Mouse (Mus musculus) MEL (cell line): ENCODE data around the gene Pygm. TPM values are rescaled to one million over a fixed set of nuclear protein-coding genes. Genes with fewer than 3 reads are reported as not detected.

Source experiments
- polyA plus RNA-seq, 2 experiments: library from polyadenylated mRNA; stranded (reverse) in 1 of 2; unstranded in 1 of 2; fragments of >175 nt in 1 of 2; fragments of >200 nt in 1 of 2; gene quantifications; 2 replicates each; pipeline versions ENCODE4 v1.2.1 to v1.2.4; 2012; ENCODE audit warnings: low replicate concordance in 2 of 2, low read depth in 1 of 2; ENCODE audit not compliant: insufficient read length in 2 of 2, insufficient read depth in 1 of 2, missing spikeins in 1 of 2
- total RNA-seq: library from RNA; depleted of rRNA; stranded (reverse); fragments of 300-350 nt; gene quantifications from 2 replicates; pipeline ENCODE4 v1.2.3, GENCODE M21; 2012; rRNA removed

Pygm gene
- total and polyA plus RNA-seq, 3 experiments: 0.73 to 3.3 TPM; not detected in 1

Other genes with a start within 250 kb of the Pygm start
- gene Batf2, start 243.4 kb upstream of the Pygm start, total RNA-seq: 0.19 TPM in 1 of 2 replicates, not detected in the other
- gene Batf2, start 243.4 kb upstream of the Pygm start, polyA plus RNA-seq: under 1 TPM in 1 of 2 experiments, not detected in 1; 0.60 TPM
- gene Arl2, start 242.9 kb upstream of the Pygm start, total RNA-seq: 47.2 and 53.8 TPM in 2 replicates
- gene Arl2, start 242.9 kb upstream of the Pygm start, polyA plus RNA-seq: 100 to 1,000 TPM in 1 of 2 experiments, not detected in 1; 111 TPM
- gene Majin, start 200.0 kb upstream of the Pygm start, total RNA-seq: not detected in 2 replicates
- not detected for gene Majin, start 200.0 kb upstream of the Pygm start, polyA plus RNA-seq
- gene Gpha2, start 158.0 kb upstream of the Pygm start, total RNA-seq: not detected in 2 replicates
- under 1 TPM in 1 of 2 experiments, not detected in 1; 0.19 TPM for gene Gpha2, start 158.0 kb upstream of the Pygm start, polyA plus RNA-seq
- 10.4 and 14.7 TPM in 2 replicates for gene Ppp2r5b, start 148.5 kb upstream of the Pygm start, total RNA-seq
- gene Ppp2r5b, start 148.5 kb upstream of the Pygm start, polyA plus RNA-seq: 10 to 100 TPM in 1 of 2 experiments, not detected in 1; 15.6 TPM
- gene Atg2a, start 142.7 kb upstream of the Pygm start, total RNA-seq: 7.9 and 10.6 TPM in 2 replicates
- 10 to 100 TPM in 1 of 2 experiments, not detected in 1; 21.7 TPM for gene Atg2a, start 142.7 kb upstream of the Pygm start, polyA plus RNA-seq
- 57.8 and 65.9 TPM in 2 replicates for gene Ehd1, start 107.7 kb upstream of the Pygm start, total RNA-seq
- gene Ehd1, start 107.7 kb upstream of the Pygm start, polyA plus RNA-seq: 100 to 1,000 TPM in 1 of 2 experiments, not detected in 1; 105 TPM
- 2.0 and 2.6 TPM in 2 replicates for gene Cdc42bpg, start 77.9 kb upstream of the Pygm start, total RNA-seq
- 1 to 10 TPM in 1 of 2 experiments, not detected in 1; 4.5 TPM for gene Cdc42bpg, start 77.9 kb upstream of the Pygm start, polyA plus RNA-seq
- gene Men1, start 49.4 kb upstream of the Pygm start, total RNA-seq: 37.7 and 39.4 TPM in 2 replicates
- 100 to 1,000 TPM in 1 of 2 experiments, not detected in 1; 132 TPM for gene Men1, start 49.4 kb upstream of the Pygm start, polyA plus RNA-seq
- gene Map4k2, start 43.3 kb upstream of the Pygm start, total RNA-seq: 8.0 and 10.2 TPM in 2 replicates
- gene Map4k2, start 43.3 kb upstream of the Pygm start, polyA plus RNA-seq: 10 to 100 TPM in 1 of 2 experiments, not detected in 1; 22.3 TPM
- 65.7 and 71.9 TPM in 2 replicates for gene Sf1, start 20.7 kb upstream of the Pygm start, total RNA-seq
- 100 to 1,000 TPM; 211 to 245 TPM for gene Sf1, start 20.7 kb upstream of the Pygm start, polyA plus RNA-seq
- 176 TPM in 2 replicates for gene Rasgrp2, start 14.9 kb downstream of the Pygm start, total RNA-seq
- 100 to 1,000 TPM in 1 of 2 experiments, not detected in 1; 233 TPM for gene Rasgrp2, start 14.9 kb downstream of the Pygm start, polyA plus RNA-seq
- 0.07 and 0.39 TPM in 2 replicates for gene Nrxn2, start 34.3 kb downstream of the Pygm start, total RNA-seq
- under 1 TPM in 1 of 2 experiments, not detected in 1; 0.42 TPM for gene Nrxn2, start 34.3 kb downstream of the Pygm start, polyA plus RNA-seq
- gene Slc22a12, start 158.6 kb downstream of the Pygm start, total RNA-seq: not detected in 2 replicates
- gene Slc22a12, start 158.6 kb downstream of the Pygm start, polyA plus RNA-seq: not detected